Mouse (Mus musculus) hindbrain, embryonic 11.5 days (tissue): ENCODE data around the gene Pmis2. TPM values are rescaled to one million over a fixed set of nuclear protein-coding genes. Genes with fewer than 3 reads are reported as not detected.

ENCODE experiments used
- ATAC-seq: fragments of 200-750 bp; cut with Nextera tagmentation; 2 replicates; pipeline ENCODE4 v1.8.0; 2017; ENCODE audit warnings: mild to moderate bottlenecking, moderate TSS enrichment, moderate library complexity; ENCODE audit not compliant: low FRiP score
- DNase-seq: peaks from one replicate; pipeline ENCODE4 v3.0.0-alpha.2; 2015; ENCODE audit warnings: low spot score
- H3K27ac ChIP-seq: fragments of 300-500 bp; sonication (generic); 2 replicates; pipeline ENCODE4 v1.5.1; 2014; ENCODE audit warnings: mild to moderate bottlenecking, low read depth, low read length
- H3K27me3 ChIP-seq: fragments of 300-500 bp; sonication (generic); 2 replicates; pipeline ENCODE4 v1.6.1; 2014; ENCODE audit warnings: mild to moderate bottlenecking, low read length, moderate library complexity, mixed read lengths; ENCODE audit not compliant: control insufficient read depth, insufficient read depth
- H3K36me3 ChIP-seq: fragments of 300-500 bp; sonication (generic); 2 replicates; pipeline ENCODE4 v1.6.1; 2014; ENCODE audit warnings: mild to moderate bottlenecking, low read length, moderate library complexity, mixed read lengths; ENCODE audit not compliant: control insufficient read depth, insufficient read depth
- H3K4me1 ChIP-seq: fragments of 300-500 bp; sonication (generic); replicated peaks from 2 replicates; pipeline ENCODE4 v1.6.1; 2014; ENCODE audit warnings: low read length, mixed read lengths; ENCODE audit not compliant: control insufficient read depth, insufficient read depth
- H3K4me2 ChIP-seq: fragments of 300-500 bp; sonication (generic); replicated peaks from 2 replicates; pipeline ENCODE4 v1.6.1; 2014; ENCODE audit warnings: mild to moderate bottlenecking, low read depth, low read length
- H3K4me3 ChIP-seq: fragments of 300-500 bp; sonication (generic); 2 replicates; pipeline ENCODE4 v1.5.1; 2014; ENCODE audit warnings: low read depth, low read length
- H3K9ac ChIP-seq: fragments of 300-500 bp; sonication (generic); 2 replicates; pipeline ENCODE4 v1.6.1; 2014; ENCODE audit warnings: low read depth, low read length
- H3K9me3 ChIP-seq: fragments of 300-500 bp; sonication (generic); 2 replicates; pipeline ENCODE4 v1.6.1; 2016; ENCODE audit warnings: low read length; ENCODE audit not compliant: control insufficient read depth
- WGBS: fragments of 180-500 bp; shearing (Covaris S2); extraction: QIAGEN DNeasy Blood & Tissue Kit; methylation state at CpG from one replicate; pipeline ENCODE4 v1.1.7; 2014; 5-methylcytosine and 5-hydroxymethylcytosine counted together
- polyA plus RNA-seq: library from polyadenylated mRNA; unstranded; fragments of >200 nt; fragmentation: Nextera tagmentation; extraction: Ambion mirVana; gene quantifications from 2 replicates; pipeline ENCODE4 v1.2.1, GENCODE M21; 2014

The Pmis2 gene
- polyA plus RNA-seq, 1 experiment from 2014 or later = not detected

DNA sequence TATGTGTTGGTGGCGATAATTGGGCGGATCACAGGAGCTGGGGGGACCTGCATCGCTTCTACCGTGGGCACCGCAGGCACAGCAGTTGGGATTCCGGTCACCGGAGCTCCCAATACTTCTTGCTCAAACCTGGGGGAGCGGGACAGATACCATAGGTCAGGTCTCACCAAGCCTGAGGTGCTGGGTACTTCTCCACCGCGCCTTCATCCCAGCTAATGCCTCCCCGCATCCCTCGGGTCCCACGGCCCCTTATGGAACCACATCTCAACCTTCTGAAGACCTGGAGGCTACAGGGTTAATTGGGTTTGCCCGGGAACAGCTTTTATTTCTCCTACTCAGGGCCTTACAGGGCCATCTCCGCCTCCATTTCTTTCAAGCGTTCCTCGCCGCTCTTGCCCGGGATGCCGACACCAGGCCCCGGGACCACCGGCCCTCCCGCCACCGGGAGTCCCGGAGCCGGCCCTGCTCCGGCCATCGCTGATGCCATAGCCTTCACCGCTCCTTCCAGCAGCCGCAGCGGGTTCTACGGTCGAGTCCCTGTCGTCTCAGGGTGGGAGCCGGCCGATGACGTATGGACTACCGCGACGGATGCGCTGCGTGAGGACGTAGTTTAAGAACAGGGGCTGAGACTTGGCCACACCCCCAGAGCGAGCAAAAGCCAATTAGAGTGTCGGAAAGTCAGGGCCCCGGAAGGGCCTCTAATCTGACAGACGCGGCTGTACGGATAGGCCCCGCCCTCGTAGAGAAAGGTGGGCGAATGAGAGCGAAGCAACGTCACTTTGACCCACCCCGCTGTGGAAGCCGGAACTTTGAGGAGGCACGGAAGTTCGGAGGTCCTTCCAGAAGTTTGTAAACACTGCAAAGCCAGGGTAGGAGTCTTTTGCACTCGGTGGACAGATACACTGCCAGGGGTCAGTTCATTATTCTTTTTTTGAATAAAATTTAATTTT, 21.5 kb downstream of the Pmis2 start, which contains the start of gene Rbm42:
TSS of gene Rbm42 (minus strand) at position 727 of the 950 bp plus-strand sequence.
- peak within 1 kb of the TSS; percentile 67 for H3K4me2 ChIP-seq
- ATAC-seq (peak; percentile 100), DNase-seq (peak; percentile 97)
- 2% methylated on average over 59 of the region's 59 CpGs for WGBS
- 0 out of 2 replicates have a peak within 1 kb of the TSS, but pooled peaks have one; percentile 4 for H3K27ac ChIP-seq
- no peaks in the 10 kb centered on the region for H3K27me3 ChIP-seq
- peak within 1 kb of the TSS; percentile 77 for H3K9ac ChIP-seq
- H3K9me3 ChIP-seq = no peaks in the 10 kb centered on the region
- H3K4me3 ChIP-seq = peak within 1 kb of the TSS; percentile 71
- H3K4me1 ChIP-seq = peaks cover 3% of the 10 kb centered on the region; the same call in 1 of the 2 replicates
- peaks cover 10% of the 10 kb centered on the region; the same call in 1 of the 2 replicates for H3K36me3 ChIP-seq

- peaks cover 26% of the 10 kb centered on the region for H3K27me3 ChIP-seq
- no peak overlapping the region for H3K4me3 ChIP-seq
- ATAC-seq (no peak), DNase-seq (no peak)
- H3K9me3 ChIP-seq = no peaks in the 10 kb centered on the region
- H3K27ac ChIP-seq = no peak overlapping the region
- H3K9ac ChIP-seq = no peak overlapping the region
- no peaks in the 10 kb centered on the region for H3K4me1 ChIP-seq
- peaks cover 6% of the 10 kb centered on the region; the same call in 1 of the 2 replicates for H3K36me3 ChIP-seq
- no peak overlapping the region for H3K4me2 ChIP-seq
- 20% methylated on average over 4 of the region's 4 CpGs for WGBS
These were observed 32.3 kb downstream of the Pmis2 start for GRCm38 (mm10) chr7:30639083-30639482.

GRCm38 (mm10) chr7:30636395-30636794, 35.0 kb downstream of the Pmis2 start:
- no peaks in the 10 kb centered on the region for H3K9me3 ChIP-seq
- H3K27ac ChIP-seq = no peak overlapping the region
- H3K4me1 ChIP-seq = no peaks in the 10 kb centered on the region
- DNase-seq (no peak), ATAC-seq (no peak)
- H3K27me3 ChIP-seq = peaks cover 47% of the 10 kb centered on the region
- H3K4me2 ChIP-seq = no peak overlapping the region
- H3K9ac ChIP-seq = no peak overlapping the region
- WGBS = 30% methylated on average over 11 of the region's 11 CpGs
- no peaks in the 10 kb centered on the region for H3K36me3 ChIP-seq
- no peak overlapping the region for H3K4me3 ChIP-seq

DNA sequence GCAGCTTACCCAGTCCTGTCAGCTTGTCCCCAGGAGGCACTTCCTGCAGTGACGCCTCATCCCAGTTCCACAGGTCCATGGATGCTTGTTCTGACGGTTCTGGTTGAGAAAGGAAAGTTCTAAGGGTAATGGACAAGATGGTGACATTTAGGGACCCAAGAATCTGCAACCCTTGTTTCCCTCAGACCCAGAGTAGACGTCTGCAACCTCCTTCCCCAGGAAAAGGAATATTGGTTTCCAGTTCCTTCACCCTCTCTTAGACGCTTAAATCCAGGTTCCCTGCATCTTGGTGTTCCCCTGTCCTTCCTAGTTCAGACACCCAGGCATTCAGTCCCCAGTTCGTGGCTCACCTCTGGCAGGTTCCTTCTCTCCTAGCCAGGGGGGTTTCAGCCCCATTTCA, 35.7 kb downstream of the Pmis2 start, which contains the start of gene Etv2:
TSS of gene Etv2 (minus strand) at position 101 of the 400 bp plus-strand sequence.
- 4% methylated on average over 5 of the region's 5 CpGs for WGBS
- ATAC-seq = no peak
- no peak within 1 kb of the TSS for H3K4me2 ChIP-seq
- DNase-seq = peak; percentile 6
- peaks cover 47% of the 10 kb centered on the region for H3K27me3 ChIP-seq
- H3K4me3 ChIP-seq = peak within 1 kb of the TSS; percentile 1; the same call in 1 of the 2 replicates
- H3K36me3 ChIP-seq = no peaks in the 10 kb centered on the region
- no peaks in the 10 kb centered on the region for H3K9me3 ChIP-seq
- H3K4me1 ChIP-seq = no peaks in the 10 kb centered on the region
- no peak within 1 kb of the TSS for H3K27ac ChIP-seq
- no peak within 1 kb of the TSS for H3K9ac ChIP-seq

- H3K27me3 ChIP-seq = peaks cover 49% of the 10 kb centered on the region
- peak; percentile 43; the same call in 1 of the 2 replicates for ATAC-seq
These were observed 36.8 kb downstream of the Pmis2 start for GRCm38 (mm10) chr7:30634621-30635020.

GRCm38 (mm10) chr7:30633762-30634412, 37.5 kb downstream of the Pmis2 start:
- Histone ChIP-seq H3K4me3 (no peak overlapping the region), H3K4me2 (no peak overlapping the region), H3K9ac (no peak overlapping the region), H3K27me3 (peaks cover 49% of the 10 kb centered on the region), H3K27ac (no peak overlapping the region), H3K9me3 (no peaks in the 10 kb centered on the region), H3K36me3 (no peaks in the 10 kb centered on the region), H3K4me1 (no peaks in the 10 kb centered on the region)
- no peak for ATAC-seq
- peak; percentile 22 for DNase-seq
- 5% methylated on average over 27 of the region's 27 CpGs for WGBS

More at GRCm38 (mm10) chr7:30634621-30635020, 36.8 kb downstream of the Pmis2 start:
- H3K4me2 ChIP-seq = no peak overlapping the region
- 1% methylated on average over 20 of the region's 20 CpGs for WGBS
- peak; percentile 78 for DNase-seq
- no peak overlapping the region for H3K9ac ChIP-seq
- no peaks in the 10 kb centered on the region for H3K36me3 ChIP-seq
- H3K4me3 ChIP-seq = peak overlapping the region; percentile 1; the same call in 1 of the 2 replicates
- no peaks in the 10 kb centered on the region for H3K4me1 ChIP-seq
- no peak overlapping the region for H3K27ac ChIP-seq
- no peaks in the 10 kb centered on the region for H3K9me3 ChIP-seq

DNA sequence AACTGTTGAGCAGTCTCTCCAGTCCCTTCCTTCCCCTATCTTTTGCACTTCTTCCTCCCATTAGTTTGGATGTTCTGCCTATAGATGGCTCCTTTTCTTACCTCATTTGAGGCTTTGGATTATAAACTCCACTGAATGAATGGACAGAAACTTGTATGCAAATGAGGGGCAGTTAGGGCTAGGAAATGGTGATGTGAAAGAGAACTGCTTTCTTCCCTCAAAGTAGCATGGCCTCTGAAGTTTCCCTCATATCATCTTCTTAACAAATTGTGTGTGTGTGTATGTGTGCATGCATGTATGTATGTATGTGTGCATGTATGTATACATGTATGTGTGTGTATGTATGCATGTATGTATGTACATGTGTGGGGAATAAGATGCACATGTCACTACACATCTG, 42.4 kb downstream of the Pmis2 start:
- Histone ChIP-seq H3K36me3 (no peaks in the 10 kb centered on the region), H3K9ac (no peak overlapping the region), H3K9me3 (no peaks in the 10 kb centered on the region), H3K4me1 (peaks cover 2% of the 10 kb centered on the region; the same call in 1 of the 2 replicates), H3K4me3 (no peak overlapping the region), H3K27me3 (peaks cover 22% of the 10 kb centered on the region), H3K4me2 (no peak overlapping the region), H3K27ac (no peak overlapping the region)
- DNase-seq (no peak), ATAC-seq (no peak)

DNA sequence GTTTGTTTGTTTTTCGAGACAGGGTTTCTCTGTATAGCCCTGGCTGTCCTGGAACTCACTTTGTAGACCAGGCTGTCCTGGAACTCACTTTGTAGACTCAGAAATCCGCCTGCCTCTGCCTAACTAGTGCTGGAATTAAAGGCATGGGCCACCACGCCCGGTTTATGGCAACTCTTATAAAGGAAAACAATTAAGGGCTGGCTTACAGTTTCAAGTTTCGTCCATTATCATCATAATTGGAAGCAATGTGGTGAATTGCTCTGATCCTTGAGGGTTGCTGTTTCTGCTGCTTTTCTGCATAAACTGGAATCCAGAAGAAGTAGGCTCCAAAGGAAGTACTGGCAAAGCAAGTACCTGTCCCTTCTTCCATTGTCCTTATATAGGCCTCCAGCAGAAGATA, 44.8 kb downstream of the Pmis2 start:
- Histone ChIP-seq H3K36me3 (0 out of 2 replicates have a peak, but pooled peaks cover 8% of the 10 kb centered on the region), H3K27ac (no peak overlapping the region), H3K4me1 (peaks cover 2% of the 10 kb centered on the region; the same call in 1 of the 2 replicates), H3K27me3 (peaks cover 2% of the 10 kb centered on the region; the same call in 1 of the 2 replicates), H3K4me2 (no peak overlapping the region), H3K9ac (no peak overlapping the region), H3K9me3 (no peaks in the 10 kb centered on the region), H3K4me3 (no peak overlapping the region)
- ATAC-seq (no peak), DNase-seq (no peak)
- WGBS = 85% methylated on average over 5 of the region's 5 CpGs
